Mouse (Mus musculus): ENCODE data around the gene Trmt6. TPM values are rescaled to one million over a fixed set of nuclear protein-coding genes. Genes with fewer than 3 reads are reported as not detected.

The Trmt6 gene
- polyA plus RNA-seq, 1 experiment from 2014 or later: 38.2 TPM

DNA sequence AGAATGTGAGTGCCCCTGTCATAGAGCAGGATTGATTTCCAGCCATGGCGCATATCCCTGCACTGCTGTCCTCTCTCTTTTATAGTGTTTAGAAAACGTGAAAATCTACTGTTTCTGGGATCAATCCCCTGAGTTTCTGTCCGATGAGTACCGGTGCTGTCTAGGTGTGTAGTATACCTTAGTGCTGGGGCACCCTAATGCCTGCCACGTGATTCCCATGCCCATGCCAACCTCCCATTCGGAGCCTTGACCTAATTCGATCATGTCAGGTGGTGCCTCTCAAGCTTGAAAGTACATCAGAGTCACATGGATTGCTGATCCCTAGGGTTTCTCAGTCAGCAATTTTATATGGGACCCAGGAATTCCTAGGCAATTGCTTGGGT, 21.7 kb downstream of the Trmt6 start:
- Histone ChIP-seq H3K27ac (no peak overlapping the region), H3K4me3 (replicated peaks) (no peak overlapping the region), H3K4me1 (no peaks in the 10 kb centered on the region), H3K27me3 (no peaks in the 10 kb centered on the region), H3K9me3 (no peaks in the 10 kb centered on the region), H3K9ac (no peak overlapping the region), H3K36me3 (replicated peaks) (no peaks in the 10 kb centered on the region; the same call in 1 of the 2 replicates), H3K4me2 (no peak overlapping the region)
- no peak for ATAC-seq (ENCODE audit: low FRiP score)
- WGBS: 82% methylated on average over 7 of the region's 7 CpGs

- Histone ChIP-seq H3K4me3 (replicated peaks) (no peak overlapping the region), H3K4me1 (no peaks in the 10 kb centered on the region), H3K9ac (no peak overlapping the region), H3K4me2 (no peak overlapping the region), H3K27me3 (no peaks in the 10 kb centered on the region), H3K27ac (no peak overlapping the region), H3K36me3 (replicated peaks) (no peaks in the 10 kb centered on the region; the same call in 1 of the 2 replicates), H3K9me3 (no peaks in the 10 kb centered on the region)
- ATAC-seq (ENCODE audit: low FRiP score): no peak
- 89% methylated on average over 19 of the region's 19 CpGs for WGBS
Measured at GRCm38 (mm10) chr2:132793441-132794203, 22.2 kb downstream of the Trmt6 start.

DNA sequence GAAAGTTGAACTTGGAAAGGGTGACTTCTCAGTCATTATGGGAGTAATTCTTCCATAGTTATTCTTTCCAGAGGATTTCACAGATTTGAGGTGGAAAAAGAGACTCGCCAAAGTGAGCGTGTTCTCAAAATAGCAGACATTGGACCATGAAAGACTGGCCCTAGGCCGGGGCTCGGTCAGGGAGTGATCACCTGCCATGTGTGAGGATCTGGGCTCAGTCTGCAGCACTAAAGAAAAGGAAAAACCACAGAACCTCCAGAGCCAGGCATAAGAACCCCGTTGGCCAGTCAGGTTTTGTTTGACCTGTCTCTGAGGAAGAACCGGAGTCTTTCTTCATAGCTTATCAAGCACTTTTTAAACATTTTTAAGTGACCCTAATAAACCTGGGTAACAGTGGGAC, 31.8 kb downstream of the Trmt6 start:
- H3K27me3 ChIP-seq: 0 out of 2 replicates have a peak, but pooled peaks cover 4% of the 10 kb centered on the region
- no peak overlapping the region for H3K9ac ChIP-seq
- H3K4me2 ChIP-seq: no peak overlapping the region
- WGBS: 93% methylated on average over 6 of the region's 6 CpGs
- no peaks in the 10 kb centered on the region for H3K9me3 ChIP-seq
- no peak overlapping the region for H3K27ac ChIP-seq
- ATAC-seq (ENCODE audit: low FRiP score): no peak
- no peak overlapping the region for H3K4me3 ChIP-seq (replicated peaks)
- H3K4me1 ChIP-seq: peaks cover 8% of the 10 kb centered on the region; the same call in 1 of the 2 replicates
- no peaks in the 10 kb centered on the region for H3K36me3 ChIP-seq (replicated peaks)

DNA sequence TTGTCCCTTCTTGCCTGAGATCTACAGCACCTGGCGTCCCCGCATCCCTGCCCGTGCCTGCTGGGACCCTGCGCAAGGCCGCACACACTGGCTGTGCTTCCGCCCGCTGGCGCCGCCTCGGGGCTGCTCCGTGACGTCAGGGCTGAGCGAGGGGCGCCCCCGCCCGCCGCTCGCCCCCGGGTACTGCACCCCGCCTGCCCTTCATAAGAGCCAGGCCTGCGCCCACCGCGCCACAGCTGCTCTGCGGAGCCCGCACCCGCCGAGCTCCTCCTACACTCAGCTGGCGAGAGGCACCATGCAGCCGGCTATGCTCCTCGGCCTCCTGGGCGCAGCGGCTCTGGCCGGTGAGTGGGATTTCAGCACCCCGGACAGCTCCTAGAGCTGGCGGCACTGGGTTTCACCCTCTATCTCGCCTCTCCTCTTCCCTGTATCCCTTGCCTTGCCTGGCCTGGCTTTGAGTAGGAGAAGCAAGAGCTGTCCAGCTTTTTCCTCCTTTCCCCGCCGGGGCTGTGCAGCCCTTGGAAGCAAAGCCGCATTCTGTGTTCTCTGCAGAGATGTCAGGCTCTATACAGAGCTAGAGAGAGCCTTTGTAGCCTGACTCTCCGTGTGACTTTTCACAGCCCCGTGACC, 34.3 kb downstream of the Trmt6 start:
- peak; percentile 98 for ATAC-seq (ENCODE audit: low FRiP score)

GRCm38 (mm10) chr2:132780978-132781377, 34.9 kb downstream of the Trmt6 start, which contains the start of gene Chgb:
TSS of gene Chgb (plus strand) at chr2:132781278.
- Histone ChIP-seq H3K27me3 (peaks cover 1% of the 10 kb centered on the region; the same call in 1 of the 2 replicates), H3K4me1 (peaks cover 12% of the 10 kb centered on the region), H3K4me3 (replicated peaks) (peak within 1 kb of the TSS; percentile 48), H3K9ac (peak within 1 kb of the TSS; percentile 39), H3K27ac (peak within 1 kb of the TSS; percentile 81), H3K4me2 (peak within 1 kb of the TSS; percentile 66), H3K36me3 (replicated peaks) (no peaks in the 10 kb centered on the region), H3K9me3 (no peaks in the 10 kb centered on the region)
- 5% methylated on average over 4 of the region's 4 CpGs for WGBS
- ATAC-seq (ENCODE audit: low FRiP score): no peak; the same call in 1 of the 2 replicates

More for the DNA sequence above, 34.3 kb downstream of the Trmt6 start:
- Histone ChIP-seq H3K9ac (peak overlapping the region; percentile 39), H3K27me3 (peaks cover 4% of the 10 kb centered on the region; the same call in 1 of the 2 replicates), H3K4me3 (replicated peaks) (peak overlapping the region; percentile 48), H3K4me1 (peaks cover 12% of the 10 kb centered on the region), H3K27ac (peak overlapping the region; percentile 81), H3K9me3 (no peaks in the 10 kb centered on the region), H3K36me3 (replicated peaks) (no peaks in the 10 kb centered on the region), H3K4me2 (peak overlapping the region; percentile 66)
- WGBS: under 1% methylated on average over 38 of the region's 41 CpGs

DNA sequence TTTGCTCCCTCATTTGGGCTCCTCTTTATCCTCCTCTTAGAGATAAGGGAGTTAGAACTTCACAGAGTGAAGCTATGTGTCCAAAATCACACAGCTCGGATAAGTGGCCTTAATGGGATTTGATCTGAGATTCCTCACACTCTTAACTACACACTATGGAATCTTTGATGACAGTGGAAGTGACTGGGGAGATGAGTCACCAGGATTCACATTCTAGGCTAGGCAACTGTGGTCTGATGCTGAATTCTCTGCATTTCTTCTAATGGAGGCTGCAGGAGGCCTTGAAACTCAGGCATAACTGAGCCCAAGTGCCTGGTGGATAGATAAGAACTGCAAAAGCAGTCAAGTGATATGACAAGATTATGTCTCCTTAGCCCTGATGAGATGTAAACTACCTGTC, 45.0 kb downstream of the Trmt6 start:
- Histone ChIP-seq H3K4me2 (no peak overlapping the region), H3K4me3 (replicated peaks) (no peak overlapping the region), H3K9ac (no peak overlapping the region), H3K27me3 (no peaks in the 10 kb centered on the region), H3K4me1 (no peaks in the 10 kb centered on the region), H3K36me3 (replicated peaks) (no peaks in the 10 kb centered on the region), H3K9me3 (no peaks in the 10 kb centered on the region), H3K27ac (no peak overlapping the region)
- WGBS: 82% methylated on average over 1 of the region's 1 CpGs
- no peak for ATAC-seq (ENCODE audit: low FRiP score)

DNA sequence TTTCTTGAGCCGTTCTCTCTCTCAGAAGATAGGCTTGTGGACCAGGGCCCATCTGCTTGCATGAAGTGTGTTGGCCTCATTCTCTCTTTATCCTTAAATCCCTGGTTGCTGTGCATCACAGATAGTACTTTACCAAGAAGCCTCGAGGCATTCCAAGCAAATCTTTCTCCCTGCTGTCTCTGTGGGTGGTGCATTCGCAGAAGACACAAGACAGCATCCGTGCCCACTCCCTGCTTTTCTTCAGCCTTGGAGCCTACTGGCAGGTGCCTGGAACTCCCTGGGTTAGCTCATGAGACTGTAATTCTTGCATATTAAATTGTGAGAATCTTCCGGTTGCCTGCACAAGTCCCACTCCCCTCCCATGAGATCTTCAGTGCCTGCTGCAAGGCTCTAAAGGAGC, 57.9 kb downstream of the Trmt6 start:
- Histone ChIP-seq H3K27ac (no peak overlapping the region), H3K9me3 (no peaks in the 10 kb centered on the region), H3K27me3 (no peaks in the 10 kb centered on the region), H3K4me1 (peaks cover 2% of the 10 kb centered on the region; the same call in 1 of the 2 replicates), H3K4me3 (replicated peaks) (no peak overlapping the region), H3K36me3 (replicated peaks) (no peaks in the 10 kb centered on the region), H3K9ac (no peak overlapping the region), H3K4me2 (no peak overlapping the region)
- 70% methylated on average over 5 of the region's 5 CpGs for WGBS
- ATAC-seq (ENCODE audit: low FRiP score): no peak

Other genes starting within 250 kb of the Trmt6 start
- gene Gpcpd1, start 228.3 kb downstream of the Trmt6 start, polyA plus RNA-seq (2016; fragmentation: Nextera tagmentation; extraction: Ambion mirVana): 58.4 and 59.3 TPM in 2 replicates
- 17.3 and 19.7 TPM in 2 replicates for gene Shld1, start 129.1 kb downstream of the Trmt6 start, polyA plus RNA-seq (2016; fragmentation: Nextera tagmentation; extraction: Ambion mirVana)
- 18.5 and 19.4 TPM in 2 replicates for gene Chgb, start 34.8 kb downstream of the Trmt6 start, polyA plus RNA-seq (2016; fragmentation: Nextera tagmentation; extraction: Ambion mirVana)
- gene Mcm8, start 86 bp upstream of the Trmt6 start, polyA plus RNA-seq (2016; fragmentation: Nextera tagmentation; extraction: Ambion mirVana): 20.7 and 23.5 TPM in 2 replicates
- gene Crls1, start 30.6 kb upstream of the Trmt6 start, polyA plus RNA-seq (2016; fragmentation: Nextera tagmentation; extraction: Ambion mirVana): 10.7 and 25.7 TPM in 2 replicates
- 0.08 and 0.10 TPM in 2 replicates for gene Lrrn4, start 64.8 kb upstream of the Trmt6 start, polyA plus RNA-seq (2016; fragmentation: Nextera tagmentation; extraction: Ambion mirVana)
- gene Fermt1, start 129.9 kb upstream of the Trmt6 start, polyA plus RNA-seq (2016; fragmentation: Nextera tagmentation; extraction: Ambion mirVana): 0.83 and 0.92 TPM in 2 replicates